Mouse (Mus musculus) neural tube, embryonic 15.5 days (tissue): ENCODE measurements at regions not wholly inside any gene's neighbourhood (a gene's known extent, or its start where the extent isn't known, plus 50 kb on each side); places are given as distances from the start of the nearest gene placed in this dataset.

Experiments
- ATAC-seq: fragments of 200-750 bp; cut with Nextera tagmentation; 2 replicates; pipeline ENCODE4 v1.8.0; 2017; ENCODE audit warnings: mild to moderate bottlenecking, moderate TSS enrichment, moderate library complexity; ENCODE audit not compliant: low FRiP score
- H3K27ac ChIP-seq: fragments of 300-500 bp; sonication (generic); replicated peaks from 2 replicates; pipeline ENCODE4 v1.5.1; 2015; ENCODE audit warnings: mild to moderate bottlenecking, inconsistent platforms
- H3K27me3 ChIP-seq: fragments of 300-500 bp; sonication (generic); replicated peaks from 2 replicates; pipeline ENCODE4 v1.6.1; 2015; ENCODE audit warnings: inconsistent platforms
- H3K36me3 ChIP-seq: fragments of 300-500 bp; sonication (generic); 2 replicates; pipeline ENCODE4 v1.6.1; 2015; ENCODE audit warnings: inconsistent platforms
- H3K4me1 ChIP-seq: fragments of 300-500 bp; sonication (generic); 2 replicates; pipeline ENCODE4 v1.6.1; 2015; ENCODE audit warnings: inconsistent platforms
- H3K4me2 ChIP-seq: fragments of 300-500 bp; sonication (generic); 2 replicates; pipeline ENCODE4 v1.6.1; 2015; ENCODE audit warnings: inconsistent platforms, mild to moderate bottlenecking, moderate library complexity
- H3K4me3 ChIP-seq: fragments of 300-500 bp; sonication (generic); replicated peaks from 2 replicates; pipeline ENCODE4 v1.5.1; 2015; ENCODE audit warnings: mild to moderate bottlenecking, inconsistent platforms
- H3K9ac ChIP-seq: fragments of 300-500 bp; sonication (generic); replicated peaks from 2 replicates; pipeline ENCODE4 v1.6.1; 2015; ENCODE audit warnings: mild to moderate bottlenecking, inconsistent platforms
- H3K9me3 ChIP-seq: fragments of 300-500 bp; sonication (generic); replicated peaks from 2 replicates; pipeline ENCODE4 v1.6.1; 2016; ENCODE audit warnings: inconsistent platforms
- WGBS: fragments of 180-500 bp; shearing (Covaris S2); methylation state at CpG from one replicate; pipeline ENCODE4 v1.1.7; 2015; ENCODE audit warnings: mixed read lengths; 5-methylcytosine and 5-hydroxymethylcytosine counted together

GRCm38 (mm10) chr14:58812585-58812984 is 330.1 kb downstream of the 1700129C05Rik start:
- Histone ChIP-seq H3K4me2 (no peak overlapping the region), H3K9ac (no peak overlapping the region), H3K36me3 (no peaks in the 10 kb centered on the region), H3K27me3 (no peaks in the 10 kb centered on the region), H3K4me3 (no peak overlapping the region), H3K9me3 (no peaks in the 10 kb centered on the region), H3K27ac (no peak overlapping the region), H3K4me1 (no peaks in the 10 kb centered on the region)
- WGBS: 76% methylated on average over 5 of the region's 5 CpGs
- no peak for ATAC-seq

DNA sequence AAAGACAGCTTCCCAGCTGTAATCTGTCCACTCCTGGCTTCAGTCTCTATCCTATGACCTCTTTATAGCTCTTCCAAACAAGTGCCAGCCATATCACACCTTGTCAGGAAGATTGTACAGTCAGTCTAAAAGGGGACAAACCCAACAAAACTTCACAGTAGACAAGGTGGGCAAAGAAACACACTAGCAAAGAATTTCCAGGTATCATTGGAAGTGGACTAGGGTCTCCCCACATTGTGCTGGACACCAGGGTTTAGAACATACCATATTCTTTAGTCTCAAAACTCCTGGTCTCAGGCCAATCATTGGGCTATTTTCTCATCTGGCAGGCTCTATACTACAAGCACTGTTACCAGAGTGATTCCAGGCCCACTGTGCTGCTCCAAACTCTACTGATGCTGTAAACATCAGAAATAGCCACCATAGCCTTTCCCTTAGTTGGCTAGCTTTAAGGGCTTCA is 341.3 kb downstream of the 1700129C05Rik start:
- Histone ChIP-seq H3K36me3 (no peaks in the 10 kb centered on the region), H3K4me1 (no peaks in the 10 kb centered on the region), H3K4me2 (no peak overlapping the region), H3K27me3 (no peaks in the 10 kb centered on the region), H3K9me3 (no peaks in the 10 kb centered on the region), H3K4me3 (no peak overlapping the region), H3K27ac (no peak overlapping the region), H3K9ac (no peak overlapping the region)
- ATAC-seq: no peak

- ATAC-seq: no peak
- no peaks in the 10 kb centered on the region for H3K27me3 ChIP-seq
Measured at GRCm38 (mm10) chr14:58788190-58788945, 354.3 kb downstream of the 1700129C05Rik start.

GRCm38 (mm10) chr14:58787618-58788017 is 355.1 kb downstream of the 1700129C05Rik start:
- no peak for ATAC-seq
- no peak overlapping the region for H3K4me2 ChIP-seq
- no peaks in the 10 kb centered on the region for H3K36me3 ChIP-seq
- H3K4me1 ChIP-seq: no peaks in the 10 kb centered on the region; the same call in 1 of the 2 replicates
- no peaks in the 10 kb centered on the region for H3K9me3 ChIP-seq
- no peak overlapping the region for H3K4me3 ChIP-seq
- WGBS: 86% methylated on average over 2 of the region's 2 CpGs
- no peak overlapping the region for H3K9ac ChIP-seq
- no peak overlapping the region for H3K27ac ChIP-seq
- no peaks in the 10 kb centered on the region for H3K27me3 ChIP-seq

More at GRCm38 (mm10) chr14:58788190-58788945, 354.3 kb downstream of the 1700129C05Rik start:
- H3K36me3 ChIP-seq: no peaks in the 10 kb centered on the region
- no peak overlapping the region for H3K4me2 ChIP-seq
- WGBS: 83% methylated on average over 10 of the region's 10 CpGs
- no peaks in the 10 kb centered on the region for H3K9me3 ChIP-seq
- H3K9ac ChIP-seq: no peak overlapping the region
- H3K4me1 ChIP-seq: no peaks in the 10 kb centered on the region; the same call in 1 of the 2 replicates
- no peak overlapping the region for H3K4me3 ChIP-seq
- H3K27ac ChIP-seq: no peak overlapping the region

DNA sequence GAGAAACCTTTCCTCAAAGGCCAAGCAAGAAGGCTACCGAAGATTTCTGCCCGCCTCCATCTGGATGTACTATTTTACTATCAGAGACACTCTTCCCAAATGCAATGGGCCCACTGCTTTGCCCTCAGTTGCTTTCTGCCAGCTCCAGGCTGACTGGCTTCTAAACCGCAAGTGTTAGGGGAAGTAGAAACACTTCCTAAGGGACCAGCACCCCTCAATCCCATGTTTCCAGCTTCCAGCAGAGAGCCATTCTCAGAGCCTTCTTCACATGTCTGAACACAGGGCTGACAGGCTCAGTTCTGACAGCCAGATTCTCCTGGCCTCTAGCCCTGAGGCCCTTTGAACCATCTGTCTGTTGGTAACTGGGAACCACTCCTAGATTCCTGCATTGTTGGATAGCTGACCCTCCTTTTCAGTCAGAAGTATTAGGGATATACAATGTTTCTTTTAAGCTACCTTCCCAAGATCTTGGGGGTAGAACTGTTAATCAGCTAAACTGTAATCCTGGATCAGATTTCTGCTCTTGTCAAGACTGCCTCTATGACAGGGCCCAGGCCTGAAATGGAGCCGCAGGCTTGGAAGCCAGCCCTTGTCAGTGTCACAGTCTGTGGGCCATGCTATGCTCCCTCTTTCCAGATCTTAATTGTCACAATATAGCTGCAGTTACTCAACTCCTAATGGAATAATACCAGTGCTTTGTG is 355.8 kb downstream of the 1700129C05Rik start:
- Histone ChIP-seq H3K9ac (no peak overlapping the region), H3K27me3 (no peaks in the 10 kb centered on the region), H3K9me3 (no peaks in the 10 kb centered on the region), H3K4me1 (no peaks in the 10 kb centered on the region; the same call in 1 of the 2 replicates), H3K4me2 (no peak overlapping the region), H3K4me3 (no peak overlapping the region), H3K36me3 (no peaks in the 10 kb centered on the region), H3K27ac (no peak overlapping the region)
- 89% methylated on average over 4 of the region's 4 CpGs for WGBS
- no peak for ATAC-seq

- no peak overlapping the region for H3K4me3 ChIP-seq
- H3K27me3 ChIP-seq: no peaks in the 10 kb centered on the region
- peaks cover 2% of the 10 kb centered on the region; the same call in 1 of the 2 replicates for H3K4me1 ChIP-seq
- no peak for ATAC-seq
- no peak overlapping the region for H3K9ac ChIP-seq
- WGBS: 81% methylated on average over 1 of the region's 1 CpGs
- no peaks in the 10 kb centered on the region for H3K9me3 ChIP-seq
- no peak overlapping the region for H3K4me2 ChIP-seq
- no peak overlapping the region for H3K27ac ChIP-seq
- H3K36me3 ChIP-seq: no peaks in the 10 kb centered on the region
Measured at GRCm38 (mm10) chr14:58783201-58783600, 359.5 kb downstream of the 1700129C05Rik start.

GRCm38 (mm10) chr14:58780306-58780705 is 362.4 kb downstream of the 1700129C05Rik start:
- 47% methylated on average over 4 of the region's 4 CpGs for WGBS
- H3K4me2 ChIP-seq: no peak overlapping the region
- ATAC-seq: no peak
- H3K4me3 ChIP-seq: no peak overlapping the region
- H3K9me3 ChIP-seq: no peaks in the 10 kb centered on the region
- no peaks in the 10 kb centered on the region for H3K36me3 ChIP-seq
- H3K27ac ChIP-seq: no peak overlapping the region
- H3K4me1 ChIP-seq: peaks cover 2% of the 10 kb centered on the region; the same call in 1 of the 2 replicates
- H3K9ac ChIP-seq: no peak overlapping the region
- no peaks in the 10 kb centered on the region for H3K27me3 ChIP-seq

DNA sequence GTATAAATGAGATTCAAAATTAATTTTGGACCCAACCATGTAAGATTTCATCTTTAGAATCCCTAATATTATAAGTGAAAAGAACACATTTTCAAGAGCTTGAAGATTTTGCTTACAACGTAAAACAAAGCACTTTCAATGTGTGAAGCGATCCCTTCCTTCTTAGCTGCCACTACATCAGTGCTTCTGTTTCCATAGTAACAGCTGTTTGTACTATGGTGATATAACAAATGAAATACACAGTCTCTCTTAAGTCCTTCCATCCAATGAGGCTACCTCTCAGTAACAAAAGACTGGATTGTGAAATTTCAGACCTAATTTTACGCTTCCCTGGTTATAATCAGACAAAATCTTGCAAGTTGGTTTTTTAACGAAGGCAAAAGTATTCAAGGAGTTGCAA is 364.0 kb downstream of the 1700129C05Rik start:
- no peaks in the 10 kb centered on the region for H3K9me3 ChIP-seq
- H3K9ac ChIP-seq: no peak overlapping the region
- H3K36me3 ChIP-seq: no peaks in the 10 kb centered on the region
- WGBS: 56% methylated on average over 4 of the region's 4 CpGs
- H3K4me2 ChIP-seq: no peak overlapping the region
- peak; percentile 87; the same call in 1 of the 2 replicates for ATAC-seq
- no peak overlapping the region for H3K27ac ChIP-seq
- no peaks in the 10 kb centered on the region for H3K27me3 ChIP-seq
- H3K4me3 ChIP-seq: no peak overlapping the region
- peaks cover 2% of the 10 kb centered on the region; the same call in 1 of the 2 replicates for H3K4me1 ChIP-seq

- no peak overlapping the region for H3K4me2 ChIP-seq
- no peaks in the 10 kb centered on the region for H3K27me3 ChIP-seq
- WGBS: 89% methylated on average over 2 of the region's 2 CpGs
- no peak overlapping the region for H3K27ac ChIP-seq
- no peaks in the 10 kb centered on the region for H3K4me1 ChIP-seq
- H3K9me3 ChIP-seq: no peaks in the 10 kb centered on the region
- no peak for ATAC-seq
- no peak overlapping the region for H3K4me3 ChIP-seq
- no peak overlapping the region for H3K9ac ChIP-seq
- H3K36me3 ChIP-seq: no peaks in the 10 kb centered on the region
Measured at GRCm38 (mm10) chr14:58761291-58761690, 381.4 kb downstream of the 1700129C05Rik start.

DNA sequence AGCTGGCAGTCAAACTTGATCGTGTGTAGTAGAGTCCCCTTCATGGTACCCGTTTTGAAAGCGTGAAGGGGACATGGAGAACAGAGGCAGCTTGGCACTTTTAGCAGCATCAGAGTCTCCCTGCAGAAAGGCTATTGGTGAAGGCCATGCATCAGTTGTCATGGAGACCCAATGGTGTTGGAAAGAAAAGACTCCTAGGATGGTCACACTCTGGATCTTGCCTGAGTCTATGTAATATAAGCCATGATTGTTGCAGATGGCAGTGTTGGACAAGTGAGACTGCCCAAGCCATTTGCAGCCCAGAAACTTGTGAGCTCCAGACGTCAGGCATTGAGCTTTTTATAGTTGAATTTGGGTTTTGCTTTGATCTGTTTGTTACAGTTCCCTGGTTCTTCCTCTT is 382.9 kb downstream of the 1700129C05Rik start:
- Histone ChIP-seq H3K36me3 (no peaks in the 10 kb centered on the region), H3K4me2 (no peak overlapping the region), H3K4me1 (no peaks in the 10 kb centered on the region), H3K27ac (no peak overlapping the region), H3K9me3 (no peaks in the 10 kb centered on the region), H3K4me3 (no peak overlapping the region), H3K9ac (no peak overlapping the region), H3K27me3 (no peaks in the 10 kb centered on the region)
- 84% methylated on average over 4 of the region's 4 CpGs for WGBS
- no peak for ATAC-seq

GRCm38 (mm10) chr14:58753781-58754180 is 388.9 kb downstream of the 1700129C05Rik start:
- Histone ChIP-seq H3K27me3 (no peaks in the 10 kb centered on the region), H3K27ac (no peak overlapping the region), H3K9ac (no peak overlapping the region), H3K9me3 (no peaks in the 10 kb centered on the region), H3K4me3 (no peak overlapping the region), H3K36me3 (no peaks in the 10 kb centered on the region), H3K4me2 (no peak overlapping the region), H3K4me1 (no peaks in the 10 kb centered on the region)
- ATAC-seq: no peak
- WGBS: 75% methylated on average over 7 of the region's 7 CpGs

GRCm38 (mm10) chr14:58753136-58753535 is 389.6 kb downstream of the 1700129C05Rik start:
- Histone ChIP-seq H3K9ac (no peak overlapping the region), H3K4me1 (no peaks in the 10 kb centered on the region), H3K27me3 (no peaks in the 10 kb centered on the region), H3K36me3 (no peaks in the 10 kb centered on the region), H3K4me2 (no peak overlapping the region), H3K4me3 (no peak overlapping the region), H3K27ac (no peak overlapping the region), H3K9me3 (no peaks in the 10 kb centered on the region)
- ATAC-seq: no peak
- WGBS: 76% methylated on average over 1 of the region's 1 CpGs
